Mouse (Mus musculus): ENCODE data around the gene Oxsm. TPM values are rescaled to one million over a fixed set of nuclear protein-coding genes. Genes with fewer than 3 reads are reported as not detected.

The Oxsm gene
- polyA plus RNA-seq, 1 experiment from 2014 or later = 4.2 TPM

- ATAC-seq (ENCODE audit: insufficient read depth, low FRiP score) = no peak
- Histone ChIP-seq H3K4me2 (ENCODE audit: low read depth, low read length) (no peak overlapping the region), H3K27ac (ENCODE audit: low read length) (no peak overlapping the region), H3K9me3 (replicated peaks; ENCODE audit: control insufficient read depth, low read length) (no peaks in the 10 kb centered on the region), H3K27me3 (ENCODE audit: control insufficient read depth, insufficient read depth, low read length) (no peaks in the 10 kb centered on the region), H3K36me3 (ENCODE audit: control insufficient read depth, insufficient read depth, low read length) (0 out of 2 replicates have a peak, but pooled peaks cover 3% of the 10 kb centered on the region), H3K9ac (ENCODE audit: low read length) (no peak overlapping the region), H3K4me3 (replicated peaks; ENCODE audit: low read length) (no peak overlapping the region), H3K4me1 (ENCODE audit: control insufficient read depth, insufficient read depth, low read length) (no peaks in the 10 kb centered on the region; the same call in 1 of the 2 replicates)
- 73% methylated on average over 5 of the region's 5 CpGs for WGBS
Observed at GRCm38 (mm10) chr14:16267028-16267427, 17.4 kb upstream of the Oxsm start.

- Histone ChIP-seq H3K4me3 (replicated peaks; ENCODE audit: low read length) (no peak overlapping the region), H3K27me3 (ENCODE audit: control insufficient read depth, insufficient read depth, low read length) (no peaks in the 10 kb centered on the region), H3K9ac (ENCODE audit: low read length) (no peak overlapping the region), H3K36me3 (ENCODE audit: control insufficient read depth, insufficient read depth, low read length) (no peaks in the 10 kb centered on the region), H3K9me3 (replicated peaks; ENCODE audit: control insufficient read depth, low read length) (no peaks in the 10 kb centered on the region), H3K27ac (ENCODE audit: low read length) (no peak overlapping the region), H3K4me2 (ENCODE audit: low read depth, low read length) (no peak overlapping the region), H3K4me1 (ENCODE audit: control insufficient read depth, insufficient read depth, low read length) (no peaks in the 10 kb centered on the region)
- WGBS = 84% methylated on average over 3 of the region's 3 CpGs
- no peak for ATAC-seq (ENCODE audit: insufficient read depth, low FRiP score)
Observed at GRCm38 (mm10) chr14:16261869-16262268, 12.3 kb upstream of the Oxsm start.

GRCm38 (mm10) chr14:16260541-16260940 is 10.9 kb upstream of the Oxsm start:
- Histone ChIP-seq H3K27me3 (ENCODE audit: control insufficient read depth, insufficient read depth, low read length) (no peaks in the 10 kb centered on the region), H3K9ac (ENCODE audit: low read length) (no peak overlapping the region), H3K9me3 (replicated peaks; ENCODE audit: control insufficient read depth, low read length) (no peaks in the 10 kb centered on the region), H3K4me1 (ENCODE audit: control insufficient read depth, insufficient read depth, low read length) (no peaks in the 10 kb centered on the region), H3K36me3 (ENCODE audit: control insufficient read depth, insufficient read depth, low read length) (peaks cover 9% of the 10 kb centered on the region), H3K4me3 (replicated peaks; ENCODE audit: low read length) (no peak overlapping the region), H3K27ac (ENCODE audit: low read length) (no peak overlapping the region), H3K4me2 (ENCODE audit: low read depth, low read length) (no peak overlapping the region)
- 79% methylated on average over 6 of the region's 6 CpGs for WGBS
- no peak for ATAC-seq (ENCODE audit: insufficient read depth, low FRiP score)

GRCm38 (mm10) chr14:16256209-16256608 is 6.6 kb upstream of the Oxsm start:
- Histone ChIP-seq H3K9me3 (replicated peaks; ENCODE audit: control insufficient read depth, low read length) (no peaks in the 10 kb centered on the region), H3K4me3 (replicated peaks; ENCODE audit: low read length) (no peak overlapping the region), H3K9ac (ENCODE audit: low read length) (no peak overlapping the region), H3K36me3 (ENCODE audit: control insufficient read depth, insufficient read depth, low read length) (peaks cover 9% of the 10 kb centered on the region), H3K4me1 (ENCODE audit: control insufficient read depth, insufficient read depth, low read length) (0 out of 2 replicates have a peak, but pooled peaks cover under 1% of the 10 kb centered on the region), H3K27me3 (ENCODE audit: control insufficient read depth, insufficient read depth, low read length) (no peaks in the 10 kb centered on the region), H3K27ac (ENCODE audit: low read length) (no peak overlapping the region), H3K4me2 (ENCODE audit: low read depth, low read length) (no peak overlapping the region)
- ATAC-seq (ENCODE audit: insufficient read depth, low FRiP score) = no peak
- 39% methylated on average over 2 of the region's 2 CpGs for WGBS

- Histone ChIP-seq H3K4me2 (ENCODE audit: low read depth, low read length) (no peak overlapping the region), H3K4me3 (replicated peaks; ENCODE audit: low read length) (no peak overlapping the region), H3K27me3 (ENCODE audit: control insufficient read depth, insufficient read depth, low read length) (no peaks in the 10 kb centered on the region), H3K4me1 (ENCODE audit: control insufficient read depth, insufficient read depth, low read length) (peaks cover 3% of the 10 kb centered on the region; the same call in 1 of the 2 replicates), H3K36me3 (ENCODE audit: control insufficient read depth, insufficient read depth, low read length) (peaks cover 9% of the 10 kb centered on the region), H3K27ac (ENCODE audit: low read length) (no peak overlapping the region), H3K9me3 (replicated peaks; ENCODE audit: control insufficient read depth, low read length) (no peaks in the 10 kb centered on the region), H3K9ac (ENCODE audit: low read length) (no peak overlapping the region)
- 83% methylated on average over 3 of the region's 3 CpGs for WGBS
- no peak for ATAC-seq (ENCODE audit: insufficient read depth, low FRiP score)
Observed at GRCm38 (mm10) chr14:16255745-16256144, 6.1 kb upstream of the Oxsm start.

GRCm38 (mm10) chr14:16250099-16250498 is 491 bp upstream of the Oxsm start:
- WGBS = 57% methylated on average over 3 of the region's 3 CpGs

GRCm38 (mm10) chr14:16248603-16249157 is 928 bp downstream of the Oxsm start:
- H3K4me1 ChIP-seq (ENCODE audit: control insufficient read depth, insufficient read depth, low read length) = peaks cover 21% of the 10 kb centered on the region; the same call in 1 of the 2 replicates
- H3K4me3 ChIP-seq (replicated peaks; ENCODE audit: low read length) = peak overlapping the region; percentile 80
- 14% methylated on average over 9 of the region's 9 CpGs for WGBS
- no peaks in the 10 kb centered on the region for H3K9me3 ChIP-seq (replicated peaks; ENCODE audit: control insufficient read depth, low read length)
- no peaks in the 10 kb centered on the region for H3K36me3 ChIP-seq (ENCODE audit: control insufficient read depth, insufficient read depth, low read length)
- peak overlapping the region; percentile 97 for H3K9ac ChIP-seq (ENCODE audit: low read length)
- H3K27ac ChIP-seq (ENCODE audit: low read length) = no peak overlapping the region
- ATAC-seq (ENCODE audit: insufficient read depth, low FRiP score) = no peak
- H3K27me3 ChIP-seq (ENCODE audit: control insufficient read depth, insufficient read depth, low read length) = no peaks in the 10 kb centered on the region
- H3K4me2 ChIP-seq (ENCODE audit: low read depth, low read length) = peak overlapping the region; percentile 85

More at GRCm38 (mm10) chr14:16250099-16250498, 491 bp upstream of the Oxsm start:
- no peak for ATAC-seq (ENCODE audit: insufficient read depth, low FRiP score)
- no peaks in the 10 kb centered on the region for H3K9me3 ChIP-seq (replicated peaks; ENCODE audit: control insufficient read depth, low read length)
- peak overlapping the region; percentile 97 for H3K9ac ChIP-seq (ENCODE audit: low read length)
- 0 out of 2 replicates have a peak overlapping the region, but pooled peaks have one; percentile 89 for H3K27ac ChIP-seq (ENCODE audit: low read length)
- H3K27me3 ChIP-seq (ENCODE audit: control insufficient read depth, insufficient read depth, low read length) = no peaks in the 10 kb centered on the region
- H3K4me3 ChIP-seq (replicated peaks; ENCODE audit: low read length) = peak overlapping the region; percentile 80
- H3K4me1 ChIP-seq (ENCODE audit: control insufficient read depth, insufficient read depth, low read length) = peaks cover 17% of the 10 kb centered on the region; the same call in 1 of the 2 replicates
- H3K4me2 ChIP-seq (ENCODE audit: low read depth, low read length) = peak overlapping the region; percentile 85
- no peaks in the 10 kb centered on the region for H3K36me3 ChIP-seq (ENCODE audit: control insufficient read depth, insufficient read depth, low read length)

GRCm38 (mm10) chr14:16248135-16248534 is 1.5 kb downstream of the Oxsm start:
- WGBS = 68% methylated on average over 3 of the region's 3 CpGs
- Histone ChIP-seq H3K9me3 (replicated peaks; ENCODE audit: control insufficient read depth, low read length) (no peaks in the 10 kb centered on the region), H3K27me3 (ENCODE audit: control insufficient read depth, insufficient read depth, low read length) (no peaks in the 10 kb centered on the region), H3K27ac (ENCODE audit: low read length) (no peak overlapping the region), H3K4me3 (replicated peaks; ENCODE audit: low read length) (peak overlapping the region; percentile 80; the same call in 1 of the 2 replicates), H3K9ac (ENCODE audit: low read length) (no peak overlapping the region), H3K4me2 (ENCODE audit: low read depth, low read length) (peak overlapping the region; percentile 85), H3K36me3 (ENCODE audit: control insufficient read depth, insufficient read depth, low read length) (no peaks in the 10 kb centered on the region), H3K4me1 (ENCODE audit: control insufficient read depth, insufficient read depth, low read length) (peaks cover 21% of the 10 kb centered on the region; the same call in 1 of the 2 replicates)
- no peak for ATAC-seq (ENCODE audit: insufficient read depth, low FRiP score)

GRCm38 (mm10) chr14:16246340-16246912 is 3.2 kb downstream of the Oxsm start:
- Histone ChIP-seq H3K36me3 (ENCODE audit: control insufficient read depth, insufficient read depth, low read length) (no peaks in the 10 kb centered on the region), H3K9ac (ENCODE audit: low read length) (no peak overlapping the region), H3K27me3 (ENCODE audit: control insufficient read depth, insufficient read depth, low read length) (no peaks in the 10 kb centered on the region), H3K4me2 (ENCODE audit: low read depth, low read length) (no peak overlapping the region), H3K4me3 (replicated peaks; ENCODE audit: low read length) (no peak overlapping the region), H3K4me1 (ENCODE audit: control insufficient read depth, insufficient read depth, low read length) (peaks cover 30% of the 10 kb centered on the region), H3K9me3 (replicated peaks; ENCODE audit: control insufficient read depth, low read length) (no peaks in the 10 kb centered on the region), H3K27ac (ENCODE audit: low read length) (no peak overlapping the region)
- ATAC-seq (ENCODE audit: insufficient read depth, low FRiP score) = no peak
- WGBS = 85% methylated on average over 2 of the region's 2 CpGs

All from stomach, embryonic 16.5 days (tissue).